Mouse (Mus musculus) cerebellum, postnatal 14 days (tissue): Measurements from ENCODE around the gene Pced1b.
"Not testable (repeated sequence)": the region's sequence is repeated elsewhere in the genome, so short reads cannot be mapped to it uniquely, and the experiment has no call there.

Experiments
- DNase-seq, 2 experiments: peaks; one replicate each; pipeline ENCODE4 v3.0.0; 2021; ENCODE audit warnings: mixed read lengths in 2 of 2

The Pced1b gene

DNA sequence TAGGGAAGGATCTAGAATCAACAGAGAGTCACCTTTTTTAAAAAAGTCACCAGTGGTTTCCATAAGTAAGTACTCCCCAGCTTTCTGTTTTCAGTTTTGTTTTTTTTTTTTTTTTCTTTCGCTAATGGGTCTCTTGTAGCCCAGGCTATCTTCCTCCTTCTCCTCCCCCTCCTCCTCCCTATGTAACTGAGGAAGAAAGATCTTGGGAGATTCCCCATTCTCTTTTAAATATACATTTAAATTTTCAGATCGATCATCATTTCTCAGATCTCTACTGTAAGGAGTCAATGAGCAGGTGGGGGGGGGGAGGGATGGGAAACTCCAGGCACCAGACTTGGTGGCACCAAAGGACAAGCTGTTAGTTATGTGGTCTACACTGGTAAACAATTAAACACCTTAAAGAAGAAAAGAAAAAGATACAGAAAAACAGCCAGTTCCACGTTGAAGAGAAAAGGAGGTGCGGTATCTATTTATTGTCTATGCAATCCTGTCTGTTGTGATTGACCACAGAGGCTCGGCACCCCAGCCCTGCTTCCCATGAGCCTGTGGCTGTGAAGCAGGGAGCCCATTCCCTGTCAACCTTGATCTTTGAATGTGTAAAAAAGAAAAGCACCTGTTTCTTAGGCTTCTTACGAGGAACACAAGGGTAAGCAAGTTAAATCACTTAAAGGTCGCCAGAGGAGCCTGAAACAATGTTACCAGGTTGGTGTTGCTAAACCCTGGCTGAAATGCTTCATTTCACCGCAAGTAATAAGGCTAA lies 127.4 kb downstream of the Pced1b start:
- no peak for DNase-seq

DNA sequence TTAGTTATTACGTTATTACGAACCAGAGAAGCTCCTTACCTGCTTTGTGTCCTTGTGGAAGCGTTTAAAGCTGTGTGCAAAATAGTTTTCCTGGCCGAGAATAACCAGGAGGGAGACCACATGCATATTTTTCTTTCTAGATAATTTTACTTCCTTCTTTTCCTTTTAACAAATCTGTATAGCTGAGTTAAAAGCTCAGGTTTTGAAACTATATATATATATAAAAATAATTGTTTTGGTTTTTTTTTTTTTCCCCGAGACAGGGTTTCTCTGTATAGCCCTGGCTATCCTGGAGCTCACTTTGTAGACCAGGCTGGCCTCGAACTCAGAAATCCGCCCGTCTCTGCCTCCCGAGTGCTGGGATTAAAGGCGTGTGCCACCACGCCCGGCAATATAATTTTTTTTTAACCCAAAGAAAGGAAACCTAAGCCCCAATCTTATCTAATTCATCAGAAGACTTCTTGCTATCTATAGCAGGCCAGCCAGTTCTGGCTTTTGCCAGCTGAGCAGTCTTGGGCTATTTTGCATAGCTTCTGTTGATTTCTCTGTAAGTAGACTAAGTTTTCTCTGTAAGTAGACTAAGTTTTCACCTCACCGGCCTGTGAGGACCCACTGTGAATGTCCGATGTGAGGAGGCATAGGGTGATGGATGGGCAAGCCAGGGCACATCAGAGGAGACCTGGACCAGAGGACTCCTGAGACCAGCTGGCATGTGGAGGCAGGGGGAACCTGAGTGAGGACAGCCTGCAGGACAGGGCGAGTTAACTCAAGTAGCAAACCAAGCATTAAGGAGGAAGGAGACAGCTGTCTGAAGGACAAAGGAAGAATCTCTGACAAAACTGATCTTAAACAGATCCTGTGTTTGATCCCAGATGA lies 128.2 kb downstream of the Pced1b start:
- no peak for DNase-seq

DNA sequence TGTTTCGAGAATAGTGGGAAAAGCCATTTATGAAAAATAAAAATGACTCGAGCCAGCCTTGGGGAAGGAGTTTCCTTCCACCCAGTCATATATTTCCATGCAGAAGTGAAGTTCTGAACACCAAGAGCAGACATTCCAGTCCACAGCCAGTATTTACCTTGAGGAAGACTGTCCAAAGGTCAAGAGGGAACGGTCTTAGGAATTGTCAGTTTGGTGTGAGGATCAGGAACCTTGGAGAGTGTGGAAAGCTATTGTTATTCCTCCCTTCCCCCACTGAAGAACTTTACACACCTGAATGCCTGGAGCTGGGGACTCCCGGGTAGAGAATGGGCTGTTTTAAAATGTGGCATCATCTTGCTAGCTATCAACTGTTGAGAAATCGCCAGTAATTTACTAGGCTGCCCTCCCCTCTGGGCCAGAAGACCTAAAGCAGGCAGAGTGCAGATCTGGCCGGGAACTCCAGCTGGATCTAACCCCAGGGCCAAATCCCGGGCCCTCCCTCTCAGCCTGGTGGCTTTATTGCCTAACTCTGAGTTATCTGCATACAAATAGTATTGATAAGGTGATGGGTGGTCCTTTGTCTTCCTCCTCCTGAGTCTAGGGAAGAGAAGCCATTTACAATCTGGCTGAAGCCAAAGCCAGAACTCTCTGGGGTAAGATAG lies 129.3 kb downstream of the Pced1b start:
- no peak for DNase-seq

DNA sequence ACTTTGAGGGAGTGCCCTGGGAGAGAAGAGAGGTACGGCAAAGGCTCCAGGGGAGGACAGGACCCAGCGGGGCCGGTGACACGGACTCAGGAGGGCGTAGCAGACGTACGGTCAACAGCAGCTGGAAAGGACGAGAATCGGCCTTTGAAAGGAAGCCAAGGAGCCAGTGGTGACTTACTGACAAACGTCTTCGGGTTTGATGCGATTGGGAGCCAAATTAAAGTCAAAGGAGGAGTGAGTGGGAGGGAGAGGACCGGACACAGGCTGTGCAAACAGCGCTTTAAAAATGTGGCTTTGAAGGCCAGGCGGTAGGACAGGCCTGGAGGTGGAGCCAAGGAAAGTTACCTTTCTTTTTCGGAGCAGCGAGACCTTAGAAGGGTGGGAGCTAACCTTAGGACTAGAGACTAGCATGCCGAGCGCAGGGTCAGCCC lies 129.9 kb downstream of the Pced1b start:
- no peak for DNase-seq

DNA sequence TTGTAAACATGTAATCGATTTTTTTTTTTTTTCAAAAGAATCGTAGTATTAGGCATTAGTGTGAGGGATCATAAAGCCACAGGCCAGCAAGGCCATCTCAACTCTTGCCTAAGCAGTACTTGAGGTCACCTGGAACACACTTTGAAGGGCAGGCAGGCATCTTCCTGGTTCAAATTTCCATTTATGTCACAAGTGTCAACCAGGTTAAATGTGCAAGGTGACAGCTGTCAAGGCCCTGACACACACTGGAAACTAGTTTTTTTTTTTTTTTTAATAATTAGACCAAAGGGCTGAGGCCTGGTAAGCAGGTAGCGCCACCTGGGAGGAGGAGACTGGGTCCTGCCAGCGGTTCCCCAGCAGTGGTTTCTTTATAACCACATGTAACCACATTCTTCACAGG lies 131.2 kb downstream of the Pced1b start:
- DNase-seq = no peak

DNA sequence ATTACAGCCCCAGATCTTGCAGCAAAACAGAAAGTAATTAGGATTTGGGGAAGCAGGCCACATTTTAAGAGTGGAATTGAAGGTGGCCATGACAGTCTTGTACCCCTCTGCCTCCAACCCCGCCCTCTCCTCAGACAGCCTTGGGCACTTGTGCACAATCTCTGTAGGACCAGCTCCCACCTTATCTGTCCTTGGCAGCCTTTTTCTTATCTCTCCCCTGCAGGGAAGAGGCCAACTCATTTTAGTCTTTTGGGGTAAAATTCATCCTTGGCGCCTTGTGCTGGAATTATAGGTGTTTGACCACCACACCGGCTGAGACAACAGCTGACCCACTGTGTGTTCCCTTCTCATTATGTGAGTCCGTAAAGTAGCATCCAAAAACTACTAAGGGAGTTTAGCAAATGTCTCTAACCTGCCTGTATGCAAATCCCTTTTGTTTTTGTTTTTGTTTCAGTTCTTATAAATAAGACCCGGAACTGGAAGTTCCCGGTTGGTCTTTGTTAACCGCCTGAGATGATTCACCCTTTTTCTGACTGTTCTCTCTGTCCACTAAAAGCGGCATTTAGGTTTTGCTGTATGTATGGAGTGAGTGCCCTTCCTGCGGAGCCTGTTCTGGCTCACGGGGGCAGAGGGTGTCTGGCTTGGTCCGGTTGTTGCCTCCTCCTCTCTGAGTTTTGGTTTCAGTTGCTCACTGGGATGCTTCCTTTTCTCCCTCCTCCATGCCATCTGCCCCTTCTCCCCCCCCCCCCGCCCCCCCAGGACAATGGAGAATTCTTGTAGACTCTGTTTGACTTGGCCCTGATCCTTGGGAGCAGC lies 132.8 kb downstream of the Pced1b start:
- no peak for DNase-seq

DNA sequence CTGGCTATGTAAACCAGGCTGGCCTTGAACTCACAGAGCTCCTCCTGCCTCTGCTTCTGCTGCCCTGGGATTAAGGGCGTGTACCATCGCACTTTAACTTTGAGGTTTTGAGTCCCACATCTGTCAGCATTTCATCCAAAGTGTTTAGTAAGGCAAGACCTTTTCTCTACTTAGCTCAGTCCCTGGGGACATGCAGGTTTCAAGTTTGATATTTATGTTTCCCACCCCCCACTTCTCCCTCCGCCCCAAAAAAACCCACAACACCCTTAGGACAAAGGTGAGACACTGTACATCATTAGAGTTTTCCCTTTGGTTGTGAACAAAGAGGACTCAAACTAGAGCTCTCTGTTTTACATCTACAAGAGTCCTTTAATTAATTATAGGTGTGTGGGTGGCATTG lies 135.7 kb downstream of the Pced1b start:
- no peak for DNase-seq

DNA sequence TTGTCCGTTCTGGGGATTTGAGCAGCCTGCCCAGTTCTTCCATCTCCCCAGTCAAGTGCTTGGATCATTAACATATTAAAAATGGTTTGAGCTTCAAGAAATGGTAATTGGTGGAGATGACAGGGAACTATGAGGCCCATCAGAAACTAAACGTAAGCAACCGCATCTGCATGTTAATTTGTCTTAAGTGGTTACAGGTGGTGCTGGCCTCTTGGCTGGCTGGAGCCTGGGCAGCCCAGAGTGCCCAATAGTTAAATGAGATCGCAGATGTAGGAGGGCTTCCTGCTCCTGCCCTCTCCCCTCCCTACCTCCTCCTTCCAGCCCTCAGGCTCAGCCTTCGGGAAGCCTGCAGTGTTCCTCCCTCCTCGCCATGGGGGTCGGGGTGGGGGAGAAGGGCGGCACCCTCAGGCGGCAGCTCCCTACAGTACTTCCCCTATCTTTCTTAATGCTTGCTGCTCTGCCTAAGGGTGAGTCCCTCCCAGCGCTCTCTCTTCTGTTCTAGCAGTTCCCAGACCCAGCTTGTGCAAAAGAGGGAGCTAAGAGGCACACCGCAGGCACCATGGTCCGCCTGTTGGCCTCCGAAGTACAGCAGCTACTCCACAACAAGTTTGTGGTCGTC lies 136.7 kb downstream of the Pced1b start:
- DNase-seq = no peak

DNA sequence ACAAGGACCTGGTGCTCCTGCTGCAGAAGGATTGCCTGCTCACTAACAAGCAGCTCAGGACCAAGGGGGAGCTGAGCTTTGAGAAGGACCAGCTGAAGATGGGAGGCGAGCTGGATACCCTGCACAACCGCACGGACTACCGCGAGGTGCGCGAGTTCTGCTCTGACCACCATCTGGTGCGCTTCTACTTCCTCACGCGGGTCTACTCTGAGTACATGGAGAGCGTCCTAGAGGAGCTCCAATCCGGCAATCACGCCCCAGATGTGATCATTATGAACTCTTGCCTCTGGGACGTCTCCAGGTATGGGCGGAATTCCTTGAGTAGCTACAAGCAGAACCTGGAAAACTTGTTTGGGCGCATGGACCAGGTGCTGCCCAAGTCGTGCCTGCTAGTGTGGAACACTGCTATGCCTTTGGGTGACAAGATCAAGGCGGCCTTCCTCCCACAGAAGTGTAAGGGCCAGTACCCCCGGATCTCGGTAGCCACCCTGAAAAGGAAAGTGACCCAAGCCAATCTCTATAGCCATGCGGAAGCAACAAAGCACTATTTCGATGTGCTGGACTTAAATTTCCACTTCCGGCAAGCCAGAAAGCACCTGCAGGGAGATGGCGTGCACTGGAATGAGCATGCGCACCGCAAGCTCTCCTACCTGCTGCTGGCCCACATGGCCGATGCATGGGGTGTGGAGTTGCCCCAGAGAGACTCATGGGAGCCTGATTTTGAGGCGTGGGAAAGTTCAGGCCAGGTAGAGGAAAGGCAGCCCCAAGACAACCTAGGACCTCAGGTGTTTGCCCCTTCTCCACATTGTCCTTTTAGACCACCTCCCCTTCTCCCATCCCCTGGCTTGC lies 137.5 kb downstream of the Pced1b start:
- DNase-seq = no peak

DNA sequence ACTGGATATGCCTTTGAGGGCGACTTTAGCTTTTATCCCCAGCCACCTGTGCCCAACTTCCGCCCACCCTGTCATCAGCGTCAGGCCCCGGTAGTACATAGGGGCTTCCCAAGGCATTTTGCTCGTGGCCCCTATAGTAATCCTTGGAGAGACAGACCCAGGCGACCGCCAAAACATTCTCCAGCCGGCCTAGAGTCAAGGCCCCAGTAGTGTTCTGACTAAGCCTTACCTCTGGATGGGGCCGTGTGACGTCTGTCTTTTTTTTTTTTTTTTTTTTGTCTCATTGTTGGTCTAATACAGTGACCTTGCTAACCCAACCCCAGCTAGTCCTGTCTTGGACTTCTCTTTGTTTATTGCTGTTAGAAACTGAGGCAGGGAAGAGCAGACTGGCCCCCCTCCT lies 138.3 kb downstream of the Pced1b start:
- not testable (repeated sequence) for DNase-seq

DNA sequence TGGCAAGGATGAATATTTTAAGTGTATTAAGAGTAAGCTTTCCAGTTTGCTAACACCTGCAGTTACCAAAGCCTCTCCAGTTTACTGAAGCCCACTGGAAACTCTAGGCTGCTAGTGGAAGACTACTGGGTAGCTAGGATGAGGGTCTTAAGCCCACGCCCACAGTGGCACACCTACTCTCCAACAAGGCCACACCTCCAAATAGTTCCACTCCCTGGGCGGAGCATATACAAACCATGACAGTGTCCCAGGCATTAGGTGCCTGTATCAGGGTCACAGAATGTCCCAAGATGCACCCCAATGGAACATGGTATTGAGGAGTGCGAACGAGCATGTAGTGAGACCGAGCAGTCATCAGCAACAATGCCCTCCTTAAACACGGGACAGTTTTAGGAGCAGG lies 140.9 kb downstream of the Pced1b start:
- DNase-seq = no peak

DNA sequence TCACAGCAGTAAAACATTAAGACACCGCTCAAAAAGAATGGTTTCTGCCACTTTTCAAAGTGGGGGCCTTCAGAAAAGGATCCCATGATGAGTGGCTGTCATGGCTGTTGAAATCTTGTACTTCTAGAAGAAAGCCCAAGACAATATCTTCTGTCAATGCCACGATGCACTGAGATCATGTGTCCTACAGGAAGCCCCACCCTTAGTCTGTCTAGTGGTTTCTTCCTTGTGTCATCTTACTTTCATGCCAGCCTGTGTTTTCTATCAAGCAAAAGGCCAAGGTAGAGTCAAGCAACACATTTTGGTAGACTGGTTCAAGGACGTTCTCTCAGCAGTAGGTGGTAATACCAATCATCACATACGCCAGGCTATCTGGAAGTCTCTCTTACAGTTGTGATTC lies 142.7 kb downstream of the Pced1b start:
- DNase-seq = no peak

DNA sequence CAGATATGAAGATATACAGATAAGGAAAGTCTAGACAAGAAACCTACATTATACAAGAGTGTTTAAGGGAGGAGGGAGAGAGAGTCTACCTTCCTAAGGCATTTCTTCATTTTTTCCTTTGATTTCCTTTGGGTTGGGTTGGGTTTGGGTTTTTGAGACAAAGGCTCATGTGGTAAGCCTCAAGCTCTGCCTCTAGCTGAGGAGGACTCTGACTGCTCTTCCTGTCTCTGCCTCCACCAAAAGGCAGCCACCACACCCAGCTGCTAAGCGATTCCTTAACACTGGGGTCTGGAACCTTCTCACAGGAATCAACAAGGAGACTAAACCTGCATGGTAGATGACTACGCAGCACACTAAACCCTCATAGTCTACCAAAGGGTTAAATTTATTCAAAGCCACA lies 143.9 kb downstream of the Pced1b start:
- DNase-seq = no peak

DNA sequence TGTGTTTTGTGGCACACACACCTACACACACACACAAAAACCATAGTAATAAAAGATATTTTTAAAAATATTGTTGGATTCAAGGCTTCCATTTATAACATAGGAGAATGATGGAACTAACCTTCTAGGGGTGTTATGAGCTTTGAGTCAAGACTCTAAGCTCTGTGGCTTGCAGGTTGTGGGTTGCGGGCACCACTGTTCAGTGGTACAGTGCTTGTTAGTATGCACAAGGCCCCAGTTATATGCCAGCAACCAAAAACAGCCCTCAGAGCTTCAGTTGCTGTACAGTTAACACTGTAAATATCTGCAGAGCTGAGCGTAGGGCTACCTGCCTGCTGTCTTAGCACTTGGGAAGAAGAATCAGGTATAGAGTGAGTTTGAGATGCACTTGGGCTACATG lies 144.5 kb downstream of the Pced1b start:
- DNase-seq = no peak

DNA sequence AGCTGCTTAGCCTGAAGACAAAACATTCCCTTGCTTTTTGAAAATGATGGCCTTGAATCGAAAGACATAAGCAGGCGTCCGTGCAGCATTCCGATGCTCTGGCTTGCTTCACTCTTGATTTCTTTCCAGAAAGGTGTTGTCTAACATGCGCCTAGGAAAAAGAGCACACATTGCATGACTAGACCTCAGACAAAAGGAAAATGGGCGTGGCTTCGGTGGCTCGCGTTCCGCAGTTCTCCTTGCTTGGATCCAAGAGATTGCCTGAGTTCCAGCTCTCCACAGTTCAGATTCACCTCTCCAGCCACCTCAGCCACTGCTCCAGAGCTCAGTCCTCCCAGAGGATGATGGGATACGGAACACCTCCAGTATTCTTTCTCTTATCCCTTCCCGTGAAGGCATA lies 147.7 kb downstream of the Pced1b start:
- DNase-seq = no peak

DNA sequence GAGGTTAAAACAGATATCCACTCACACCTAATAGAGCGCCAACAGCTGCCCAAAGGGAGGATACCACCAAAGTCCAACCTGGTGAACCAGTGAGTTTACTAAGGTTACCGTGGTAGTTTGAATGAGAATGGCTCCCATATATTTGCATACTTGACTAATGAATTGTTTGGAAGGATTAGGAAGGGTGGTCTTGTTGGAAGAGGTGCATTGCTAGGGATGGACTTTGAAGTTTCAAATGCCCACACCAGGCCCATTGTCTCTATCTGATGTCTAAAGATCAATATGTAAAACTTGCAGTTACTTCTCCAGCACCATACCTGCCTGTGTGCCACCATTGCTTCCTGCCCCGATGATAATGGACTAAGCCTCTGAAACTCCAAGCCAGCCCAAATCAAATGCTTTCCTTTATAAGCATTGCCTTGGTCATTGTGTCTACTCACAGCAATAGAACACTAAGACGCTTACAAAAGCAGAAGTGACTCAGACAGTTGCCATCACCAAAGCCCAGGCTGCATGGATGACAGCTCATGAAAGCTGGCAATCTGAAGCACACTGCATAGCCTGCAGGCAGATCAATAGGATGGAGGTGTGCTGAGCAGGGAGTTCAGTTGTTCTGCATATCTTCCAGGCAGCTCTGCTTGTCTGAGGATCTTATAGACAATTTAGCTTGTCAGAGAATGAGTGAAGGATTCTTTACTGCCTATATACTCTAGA lies 149.8 kb downstream of the Pced1b start:
- no peak for DNase-seq

DNA sequence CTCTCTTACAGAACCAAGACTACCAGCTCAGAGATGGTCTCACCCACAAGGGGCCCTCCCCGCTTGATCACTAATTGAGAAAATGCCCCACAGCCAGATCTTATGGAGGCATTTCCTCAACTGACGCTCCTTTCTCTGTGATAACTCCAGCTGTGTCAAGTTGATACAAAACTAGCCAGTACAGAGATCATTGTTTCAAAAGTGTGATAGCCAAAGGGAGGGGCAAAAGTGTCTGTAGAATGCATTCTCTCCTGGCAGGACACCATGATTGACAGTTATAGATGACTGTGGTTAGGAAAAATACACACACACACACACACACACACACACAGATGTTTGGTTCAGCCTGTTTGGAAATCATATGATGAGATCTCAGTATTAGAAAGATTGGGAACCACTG lies 150.9 kb downstream of the Pced1b start:
- no peak for DNase-seq

DNA sequence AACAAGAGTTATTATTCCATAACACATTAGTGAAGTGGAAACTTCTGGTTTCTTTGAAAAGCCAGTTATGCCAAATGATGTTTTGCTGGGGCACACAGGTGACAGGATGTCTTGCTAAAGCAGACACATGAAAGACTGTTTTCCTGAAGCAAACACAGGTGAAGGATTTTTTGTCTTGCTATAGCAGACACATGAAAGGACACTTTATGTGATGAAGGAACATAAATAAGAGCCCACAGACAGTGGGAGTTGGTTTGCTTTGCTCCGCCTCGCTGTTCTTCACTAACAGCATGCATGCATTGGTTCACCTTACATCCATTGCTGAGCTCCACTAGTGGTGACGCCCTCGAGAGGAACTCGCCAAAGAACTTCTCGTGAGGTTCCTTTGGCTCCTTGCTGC lies 154.0 kb downstream of the Pced1b start:
- no peak for DNase-seq

DNA sequence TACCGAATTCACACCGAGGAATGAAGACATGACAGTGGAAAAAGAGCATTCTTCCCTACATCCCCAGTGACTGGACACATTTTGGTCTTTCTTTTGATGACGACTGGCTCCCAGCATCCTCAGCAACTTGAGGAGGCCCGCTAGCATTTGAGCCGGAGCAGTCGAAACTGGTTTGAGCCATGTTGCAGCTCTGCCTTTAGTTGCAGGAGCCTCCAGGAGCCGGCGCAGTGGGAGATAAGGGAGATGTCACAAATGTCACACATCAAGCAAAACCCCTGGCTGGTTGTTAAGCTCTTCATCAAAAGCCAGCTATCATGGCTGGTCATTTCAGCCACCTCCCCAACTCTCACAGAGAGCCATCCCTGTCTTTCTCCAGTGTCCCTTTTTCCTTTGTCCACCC lies 157.6 kb downstream of the Pced1b start:
- no peak for DNase-seq

DNA sequence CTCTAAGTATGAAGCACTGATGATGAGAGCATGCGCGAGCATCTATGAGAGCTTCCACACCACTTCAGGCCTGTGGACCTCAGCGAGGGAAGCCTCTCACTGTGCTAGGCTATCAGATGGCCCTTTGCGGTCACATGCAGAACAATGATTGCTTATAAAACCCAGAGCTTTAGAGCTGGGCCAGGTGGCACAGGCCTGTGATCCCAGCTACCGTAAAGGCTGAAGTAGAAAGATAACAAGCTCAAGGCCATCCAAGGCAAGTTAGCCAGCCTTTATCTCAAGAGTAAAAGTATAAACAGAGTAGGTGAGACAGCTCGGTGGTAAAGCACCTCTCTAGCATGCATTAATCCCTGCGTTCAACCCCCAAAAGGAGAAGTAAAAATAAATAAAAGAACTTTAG lies 158.1 kb downstream of the Pced1b start:
- DNase-seq = no peak

DNA sequence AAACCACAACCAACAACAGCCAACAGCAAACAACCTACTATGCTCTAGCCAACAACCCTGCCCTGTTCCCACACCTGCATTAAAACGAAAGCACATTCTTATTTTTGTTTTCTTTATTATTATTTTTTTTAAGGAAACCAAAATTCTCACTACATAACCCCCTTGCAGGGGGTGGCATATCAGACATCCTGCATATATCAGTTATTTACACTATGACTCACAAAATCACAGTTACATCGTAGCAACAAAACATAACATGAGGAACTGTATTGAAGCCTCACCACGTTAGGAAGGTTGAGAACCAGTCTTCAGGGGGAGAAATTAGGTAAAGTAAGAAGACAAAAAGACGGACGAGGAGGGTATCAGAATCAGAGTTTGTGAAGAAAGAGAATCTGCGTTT lies 159.2 kb downstream of the Pced1b start:
- no peak for DNase-seq
